Mouse (Mus musculus) cortical plate, adult 2 months (tissue): ENCODE results near the gene Suds3. TPM values are rescaled to one million over a fixed set of nuclear protein-coding genes. Genes with fewer than 3 reads are reported as not detected.

ENCODE experiments used
- H3K27ac ChIP-seq: fragments of 200-500 bp; 2 replicates; pipeline ENCODE4 v1.5.1; 2012; ENCODE audit warnings: low read length, control low read depth, inconsistent platforms; ENCODE audit not compliant: insufficient read depth
- H3K4me1 ChIP-seq: fragments of 200-500 bp; 2 replicates; pipeline ENCODE4 v1.6.1; 2011; ENCODE audit warnings: low read length; ENCODE audit not compliant: control insufficient read depth, insufficient read depth
- H3K4me3 ChIP-seq: fragments of 200-500 bp; 2 replicates; pipeline ENCODE4 v1.5.1; 2011; ENCODE audit warnings: mild to moderate bottlenecking, low read length, control low read depth; ENCODE audit not compliant: insufficient read depth
- CTCF ChIP-seq: fragments of 200-500 bp; IDR thresholded peaks from 2 replicates; pipeline ENCODE4 v1.5.1; 2011; ENCODE audit warnings: mild to moderate bottlenecking, control low read depth, low read length; ENCODE audit not compliant: insufficient read depth; ENCODE audit errors: extremely low read depth
- POLR2A ChIP-seq: fragments of 200-500 bp; IDR thresholded peaks from 2 replicates; pipeline ENCODE4 v1.6.1; 2011; ENCODE audit warnings: mild to moderate bottlenecking, low read length, control low read depth; ENCODE audit not compliant: insufficient read depth; ENCODE audit errors: extremely low read depth
- polyA plus RNA-seq: library from polyadenylated mRNA; depleted of rRNA; stranded (reverse); fragments of >200 nt; gene quantifications from 2 replicates; pipeline ENCODE4 v1.2.3, GENCODE M21; 2012

Suds3 gene
- polyA plus RNA-seq, 1 experiment = 110 TPM

- TF ChIP-seq CTCF = no peak
- no peak for TF ChIP-seq POLR2A
- no peaks in the 10 kb centered on the region for H3K4me1 ChIP-seq
- no peak overlapping the region for H3K4me3 ChIP-seq
- no peak overlapping the region for H3K27ac ChIP-seq
These were observed 11.6 kb downstream of the Suds3 start for GRCm38 (mm10) chr5:117104329-117104728.

- TF ChIP-seq POLR2A (no peak), CTCF (no peak)
- no peaks in the 10 kb centered on the region for H3K4me1 ChIP-seq
- no peak overlapping the region for H3K4me3 ChIP-seq
- no peak overlapping the region for H3K27ac ChIP-seq
These were observed 12.6 kb downstream of the Suds3 start for GRCm38 (mm10) chr5:117103194-117103929.

- no peaks in the 10 kb centered on the region for H3K4me1 ChIP-seq
- no peak overlapping the region for H3K4me3 ChIP-seq
- TF ChIP-seq CTCF (peak; percentile 54), POLR2A (no peak)
- H3K27ac ChIP-seq = no peak overlapping the region
These were observed 16.2 kb downstream of the Suds3 start for GRCm38 (mm10) chr5:117099742-117100141.

- Histone ChIP-seq H3K27ac (no peak overlapping the region), H3K4me3 (no peak overlapping the region), H3K4me1 (no peaks in the 10 kb centered on the region)
- TF ChIP-seq POLR2A = no peak
These were observed 16.9 kb downstream of the Suds3 start for GRCm38 (mm10) chr5:117099008-117099407.

GRCm38 (mm10) chr5:117096716-117097115 lies 19.2 kb downstream of the Suds3 start:
- Histone ChIP-seq H3K27ac (no peak overlapping the region), H3K4me1 (no peaks in the 10 kb centered on the region), H3K4me3 (no peak overlapping the region)
- TF ChIP-seq POLR2A (no peak), CTCF (peak; percentile 75)

- H3K4me3 ChIP-seq = no peak overlapping the region
- H3K27ac ChIP-seq = no peak overlapping the region
- H3K4me1 ChIP-seq = no peaks in the 10 kb centered on the region
- TF ChIP-seq CTCF = peak; percentile 85
- TF ChIP-seq POLR2A = no peak
These were observed 21.5 kb downstream of the Suds3 start for GRCm38 (mm10) chr5:117094431-117094830.

- TF ChIP-seq POLR2A (no peak), CTCF (no peak)
- Histone ChIP-seq H3K27ac (no peak overlapping the region), H3K4me1 (no peaks in the 10 kb centered on the region), H3K4me3 (no peak overlapping the region)
These were observed 26.1 kb downstream of the Suds3 start for GRCm38 (mm10) chr5:117089786-117090185.

- TF ChIP-seq POLR2A (no peak), CTCF (no peak)
- no peak overlapping the region for H3K27ac ChIP-seq
- no peak overlapping the region for H3K4me3 ChIP-seq
- H3K4me1 ChIP-seq = no peaks in the 10 kb centered on the region
These were observed 26.8 kb downstream of the Suds3 start for GRCm38 (mm10) chr5:117089147-117089546.

- Histone ChIP-seq H3K27ac (no peak overlapping the region), H3K4me3 (peak overlapping the region; percentile 4; the same call in 1 of the 2 replicates), H3K4me1 (no peaks in the 10 kb centered on the region)
- no peak for TF ChIP-seq POLR2A
- TF ChIP-seq CTCF = 0 out of 2 replicates have a peak, but pooled peaks have one; percentile 22
These were observed 28.2 kb downstream of the Suds3 start for GRCm38 (mm10) chr5:117087718-117088117.

- Histone ChIP-seq H3K27ac (no peak overlapping the region), H3K4me1 (no peaks in the 10 kb centered on the region), H3K4me3 (no peak overlapping the region)
- TF ChIP-seq CTCF (peak; percentile 53), POLR2A (no peak)
These were observed 46.4 kb downstream of the Suds3 start for GRCm38 (mm10) chr5:117069498-117069894.
